Mouse (Mus musculus) CD4-positive helper T cell, adult 2 months (primary cell): Measurements from ENCODE around the gene Nat8f4.
"Not testable (repeated sequence)": the region's sequence is repeated elsewhere in the genome, so short reads cannot be mapped to it uniquely, and the experiment has no call there.

Experiments used
- DNase-seq: peaks from one replicate; pipeline ENCODE4 v3.0.0-alpha.2; 2012; ENCODE audit warnings: low read depth, missing footprints, low spot score

The Nat8f4 gene

GRCm38 (mm10) chr6:85904642-85905061, at the start of gene Nat8f4:
TSS of gene Nat8f4 (minus strand) at chr6:85904884.
- DNase-seq = peak; percentile 77

GRCm38 (mm10) chr6:85948549-85948948, 43.9 kb upstream of the Nat8f4 start:
- DNase-seq = no peak

GRCm38 (mm10) chr6:85942469-85942868, 37.8 kb upstream of the Nat8f4 start:
- no peak for DNase-seq

- peak; percentile 16 for DNase-seq
Measured at GRCm38 (mm10) chr6:85938701-85939100, 34.0 kb upstream of the Nat8f4 start.

GRCm38 (mm10) chr6:85936508-85937465, 32.1 kb upstream of the Nat8f4 start:
- DNase-seq = peak; percentile 78

- no peak for DNase-seq
Measured at GRCm38 (mm10) chr6:85935646-85936045, 31.0 kb upstream of the Nat8f4 start.

GRCm38 (mm10) chr6:85934047-85934446, 29.4 kb upstream of the Nat8f4 start:
- no peak for DNase-seq

GRCm38 (mm10) chr6:85929312-85929711, 24.6 kb upstream of the Nat8f4 start:
- no peak for DNase-seq

GRCm38 (mm10) chr6:85927476-85928464, 23.1 kb upstream of the Nat8f4 start:
- no peak for DNase-seq

- DNase-seq = no peak
Measured at GRCm38 (mm10) chr6:85926709-85927108, 22.0 kb upstream of the Nat8f4 start.

- DNase-seq = no peak
Measured at GRCm38 (mm10) chr6:85923643-85924042, 19.0 kb upstream of the Nat8f4 start.

- DNase-seq = no peak
Measured at GRCm38 (mm10) chr6:85919401-85919800, 14.7 kb upstream of the Nat8f4 start.

- not testable (repeated sequence) for DNase-seq
Measured at GRCm38 (mm10) chr6:85918341-85918740, 13.7 kb upstream of the Nat8f4 start.

GRCm38 (mm10) chr6:85916596-85916995, 11.9 kb upstream of the Nat8f4 start:
- DNase-seq = no peak

- peak; percentile 94 for DNase-seq
Measured at GRCm38 (mm10) chr6:85915539-85916513, 11.1 kb upstream of the Nat8f4 start, which contains the start of gene Nat8f1. TSS of gene Nat8f1 (minus strand) at chr6:85915687.

- DNase-seq = no peak
Measured at GRCm38 (mm10) chr6:85915141-85915538, 10.5 kb upstream of the Nat8f4 start.

GRCm38 (mm10) chr6:85911587-85911986, 6.9 kb upstream of the Nat8f4 start, which contains the start of gene Tprkb:
TSS of gene Tprkb (plus strand) at chr6:85911865.
- no peak for DNase-seq

- no peak for DNase-seq
Measured at GRCm38 (mm10) chr6:85909704-85910103, 5.0 kb upstream of the Nat8f4 start.

GRCm38 (mm10) chr6:85908341-85908740, 3.7 kb upstream of the Nat8f4 start:
- no peak for DNase-seq

GRCm38 (mm10) chr6:85906911-85907351, 2.2 kb upstream of the Nat8f4 start:
- DNase-seq = not testable (repeated sequence)
